ENCODE assay signal across 2 mouse cellular contexts in the genomic region with DNA sequence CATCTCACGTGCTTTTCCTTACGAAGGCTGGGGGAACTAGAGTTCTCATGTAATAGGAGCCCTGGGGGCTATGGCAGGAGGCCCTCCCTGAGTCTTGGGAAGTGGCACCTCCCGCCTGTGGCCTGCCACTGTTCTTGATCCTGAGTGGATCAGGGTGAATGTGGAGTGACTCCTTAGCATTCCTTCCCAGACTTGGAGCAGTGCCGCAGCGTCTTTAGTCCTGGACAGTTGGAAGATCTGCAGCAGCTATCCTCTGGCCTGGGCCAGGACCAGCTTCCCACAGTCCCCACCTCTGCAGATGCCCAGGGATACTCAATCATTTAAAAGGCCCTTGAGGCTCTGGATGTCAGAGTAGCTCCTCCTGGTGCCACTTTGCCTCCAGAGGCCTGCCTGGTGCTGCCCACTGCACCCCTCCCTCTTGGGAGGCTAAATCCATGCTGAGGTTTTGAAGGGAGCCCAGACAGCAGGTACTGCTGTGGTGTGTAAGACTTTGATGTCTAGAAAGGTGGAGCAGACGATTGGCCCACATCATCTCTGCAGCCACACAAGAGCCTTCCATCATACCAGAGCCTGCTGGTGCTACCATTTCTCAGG.
TF ChIP-seq lines count a peak whose summit lies in the region.

No protein-coding gene starts in this region.

TF ChIP-seq in CH12.LX, 34 proteins besides CTCF, POLR2A, EP300 and RAD21:
- TF ChIP-seq POLR2AphosphoS2 (IDR thresholded peaks at IDR 0.05; ENCODE audit: low read depth, low read length) (peak; percentile 73; the same call in 1 of the 2 replicates), ZKSCAN1 (IDR thresholded peaks at IDR 0.05; ENCODE audit: borderline replicate concordance, low read depth, low read length) (no peak)
TF ChIP-seq in CH12.LX: peak in this region for 1.

TF ChIP-seq in MEL, 35 proteins besides CTCF, POLR2A, EP300 and RAD21:
- TF ChIP-seq MAZ (IDR thresholded peaks at IDR 0.05; ENCODE audit: low read depth, low read length) (no peak), HCFC1 (IDR thresholded peaks at IDR 0.05; ENCODE audit: low read depth, low read length) (no peak), ELF1 (IDR thresholded peaks at IDR 0.05; ENCODE audit: low read depth, low read length) (no peak), USF1 (IDR thresholded peaks at IDR 0.05; ENCODE audit: low read depth, low read length) (no peak), TBP (IDR thresholded peaks at IDR 0.05; ENCODE audit: low read depth, low read length) (no peak), POLR2AphosphoS2 (IDR thresholded peaks at IDR 0.05; ENCODE audit: low read length) (peak; percentile 84), CHD2 (IDR thresholded peaks at IDR 0.05; ENCODE audit: low read length) (no peak)
